Mouse (Mus musculus): ENCODE data around the gene D17H6S53E.

Gene D17H6S53E

GRCm38 (mm10) chr17:35153931-35154330 is 27.8 kb downstream of the D17H6S53E start:
- in situ Hi-C loops (cut with MboI; ENCODE audit: unreplicated experiment in 2 of 2) = no loop called here

GRCm38 (mm10) chr17:35154616-35155015 is 28.4 kb downstream of the D17H6S53E start:
- in situ Hi-C loops (cut with MboI; ENCODE audit: unreplicated experiment in 2 of 2) = no loop called here

GRCm38 (mm10) chr17:35155451-35155850 is 29.3 kb downstream of the D17H6S53E start:
- in situ Hi-C loops (cut with MboI; ENCODE audit: unreplicated experiment in 2 of 2) = no loop called here

GRCm38 (mm10) chr17:35156461-35157200 is 30.5 kb downstream of the D17H6S53E start:
- in situ Hi-C loops (cut with MboI; ENCODE audit: unreplicated experiment in 2 of 2) = no loop called here

- in situ Hi-C loops (cut with MboI; ENCODE audit: unreplicated experiment in 2 of 2) = no loop called here
Observed at GRCm38 (mm10) chr17:35157254-35157653, 31.1 kb downstream of the D17H6S53E start.

- in situ Hi-C loops (cut with MboI; ENCODE audit: unreplicated experiment in 2 of 2) = no loop called here
Observed at GRCm38 (mm10) chr17:35157661-35158175, 31.5 kb downstream of the D17H6S53E start.

- in situ Hi-C loops (cut with MboI; ENCODE audit: unreplicated experiment in 2 of 2) = no loop called here
Observed at GRCm38 (mm10) chr17:35158850-35159593, 32.8 kb downstream of the D17H6S53E start.

GRCm38 (mm10) chr17:35159638-35160037 is 33.5 kb downstream of the D17H6S53E start:
- in situ Hi-C loops (cut with MboI; ENCODE audit: unreplicated experiment in 2 of 2) = no loop called here

- in situ Hi-C loops (cut with MboI; ENCODE audit: unreplicated experiment in 2 of 2) = no loop called here
Observed at GRCm38 (mm10) chr17:35161421-35161820, 35.2 kb downstream of the D17H6S53E start.

- in situ Hi-C loops (cut with MboI; ENCODE audit: unreplicated experiment in 2 of 2) = no loop called here
Observed at GRCm38 (mm10) chr17:35162121-35162520, 35.9 kb downstream of the D17H6S53E start.

- in situ Hi-C loops (cut with MboI; ENCODE audit: unreplicated experiment in 2 of 2) = no loop called here
Observed at GRCm38 (mm10) chr17:35162730-35163129, 36.6 kb downstream of the D17H6S53E start.

GRCm38 (mm10) chr17:35163326-35164081 is 37.3 kb downstream of the D17H6S53E start:
- in situ Hi-C loops (cut with MboI; ENCODE audit: unreplicated experiment in 2 of 2) = no loop called here

GRCm38 (mm10) chr17:35164218-35164567 is 38.0 kb downstream of the D17H6S53E start:
- in situ Hi-C loops (cut with MboI; ENCODE audit: unreplicated experiment in 2 of 2) = no loop called here

GRCm38 (mm10) chr17:35164568-35165450 is 38.6 kb downstream of the D17H6S53E start, which contains the start of gene Prrc2a:
TSS of gene Prrc2a (minus strand) at chr17:35164897.
- in situ Hi-C loops (cut with MboI; ENCODE audit: unreplicated experiment in 2 of 2) = no loop called here

GRCm38 (mm10) chr17:35165451-35166155 is 39.4 kb downstream of the D17H6S53E start:
- in situ Hi-C loops (cut with MboI; ENCODE audit: unreplicated experiment in 2 of 2) = no loop called here

- in situ Hi-C loops (cut with MboI; ENCODE audit: unreplicated experiment in 2 of 2) = no loop called here
Observed at GRCm38 (mm10) chr17:35166352-35167035, 40.3 kb downstream of the D17H6S53E start.

GRCm38 (mm10) chr17:35167794-35168193 is 41.6 kb downstream of the D17H6S53E start:
- in situ Hi-C loops (cut with MboI; ENCODE audit: unreplicated experiment in 2 of 2) = no loop called here

- in situ Hi-C loops (cut with MboI; ENCODE audit: unreplicated experiment in 2 of 2) = no loop called here
Observed at GRCm38 (mm10) chr17:35168541-35169207, 42.5 kb downstream of the D17H6S53E start.
